Mouse (Mus musculus) neural tube, embryonic 14.5 days (tissue): ENCODE measurements at regions not wholly inside any gene's neighbourhood (a gene's known extent, or its start where the extent isn't known, plus 50 kb on each side); places are given as distances from the start of the nearest gene placed in this dataset.
"Not testable (repeated sequence)": the region's sequence is repeated elsewhere in the genome, so short reads cannot be mapped to it uniquely, and the experiment has no call there.

Experiments
- ATAC-seq: fragments of 200-750 bp; cut with Nextera tagmentation; 2 replicates; pipeline ENCODE4 v1.8.0; 2017; ENCODE audit warnings: low read depth, mild to moderate bottlenecking, moderate TSS enrichment, moderate library complexity
- H3K27ac ChIP-seq: fragments of 300-500 bp; sonication (generic); 2 replicates; pipeline ENCODE4 v1.5.1; 2014; ENCODE audit warnings: low read depth, mild to moderate bottlenecking, control low read depth, low read length, moderate library complexity, mixed read lengths
- H3K27me3 ChIP-seq: fragments of 300-500 bp; sonication (generic); 2 replicates; pipeline ENCODE4 v1.6.1; 2014; ENCODE audit warnings: low read length; ENCODE audit not compliant: control insufficient read depth, insufficient read depth
- H3K36me3 ChIP-seq: fragments of 300-500 bp; sonication (generic); 2 replicates; pipeline ENCODE4 v1.6.1; 2014; ENCODE audit warnings: low read length, mixed read lengths; ENCODE audit not compliant: control insufficient read depth, insufficient read depth
- H3K4me1 ChIP-seq: fragments of 300-500 bp; sonication (generic); 2 replicates; pipeline ENCODE4 v1.6.1; 2014; ENCODE audit warnings: low read length; ENCODE audit not compliant: control insufficient read depth, insufficient read depth
- H3K4me2 ChIP-seq: fragments of 300-500 bp; sonication (generic); 2 replicates; pipeline ENCODE4 v1.6.1; 2014; ENCODE audit warnings: mild to moderate bottlenecking, low read depth, low read length, control low read depth
- H3K4me3 ChIP-seq: fragments of 300-500 bp; sonication (generic); 2 replicates; pipeline ENCODE4 v1.5.1; 2014; ENCODE audit warnings: low read depth, low read length, control low read depth, mixed read lengths
- H3K9ac ChIP-seq: fragments of 300-500 bp; sonication (generic); replicated peaks from 2 replicates; pipeline ENCODE4 v1.6.1; 2014; ENCODE audit warnings: low read depth, mild to moderate bottlenecking, control low read depth, low read length, mixed read lengths
- H3K9me3 ChIP-seq: fragments of 300-500 bp; sonication (generic); 2 replicates; pipeline ENCODE4 v1.6.1; 2016; ENCODE audit warnings: low read length; ENCODE audit not compliant: control insufficient read depth
- WGBS: fragments of 180-500 bp; shearing (Covaris S2); extraction: QIAGEN DNeasy Blood & Tissue Kit; methylation state at CpG from one replicate; pipeline ENCODE4 v1.1.7; 2014; 5-methylcytosine and 5-hydroxymethylcytosine counted together

GRCm38 (mm10) chr3:36387431-36387830 is 88.3 kb downstream of the Anxa5 start:
- H3K4me2 ChIP-seq: no peak overlapping the region
- no peak overlapping the region for H3K27ac ChIP-seq
- ATAC-seq: no peak
- H3K27me3 ChIP-seq: no peaks in the 10 kb centered on the region
- no peak overlapping the region for H3K4me3 ChIP-seq
- 91% methylated on average over 5 of the region's 5 CpGs for WGBS
- H3K9me3 ChIP-seq: no peaks in the 10 kb centered on the region
- H3K9ac ChIP-seq: no peak overlapping the region
- no peaks in the 10 kb centered on the region for H3K4me1 ChIP-seq
- H3K36me3 ChIP-seq: no peaks in the 10 kb centered on the region

DNA sequence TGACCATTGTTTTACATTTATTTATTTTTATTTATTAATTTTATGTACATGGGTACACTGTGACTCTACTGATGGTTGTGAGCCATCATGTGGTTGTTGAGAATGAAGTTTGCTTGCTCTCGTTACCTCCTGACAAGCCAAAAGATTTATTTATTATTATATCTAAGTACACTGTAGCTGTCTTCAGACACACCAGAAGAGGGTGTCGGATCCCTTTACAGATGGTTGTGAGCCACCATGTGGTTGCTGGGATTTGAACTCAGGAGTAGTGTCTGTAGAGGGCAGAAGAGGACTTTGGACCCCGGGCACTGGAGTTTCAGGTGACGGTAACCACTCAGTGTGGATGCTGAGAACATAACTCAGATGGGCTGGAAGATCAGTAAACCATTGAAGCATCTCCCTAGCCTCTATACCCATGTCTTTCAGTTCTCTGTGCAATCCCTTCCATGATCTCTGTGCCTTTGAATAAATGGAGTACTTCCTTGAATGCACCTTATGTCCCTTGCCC is 92.2 kb downstream of the Anxa5 start:
- Histone ChIP-seq H3K36me3 (no peaks in the 10 kb centered on the region), H3K27me3 (no peaks in the 10 kb centered on the region), H3K4me2 (no peak overlapping the region), H3K9me3 (no peaks in the 10 kb centered on the region), H3K4me1 (no peaks in the 10 kb centered on the region), H3K27ac (no peak overlapping the region), H3K4me3 (no peak overlapping the region), H3K9ac (no peak overlapping the region)
- ATAC-seq: no peak
- 90% methylated on average over 4 of the region's 4 CpGs for WGBS

- 86% methylated on average over 5 of the region's 5 CpGs for WGBS
- Histone ChIP-seq H3K4me3 (no peak overlapping the region), H3K27ac (no peak overlapping the region), H3K27me3 (no peaks in the 10 kb centered on the region), H3K36me3 (no peaks in the 10 kb centered on the region), H3K4me2 (no peak overlapping the region), H3K4me1 (no peaks in the 10 kb centered on the region), H3K9me3 (no peaks in the 10 kb centered on the region), H3K9ac (no peak overlapping the region)
- ATAC-seq: no peak
Observed at GRCm38 (mm10) chr3:36381621-36382193, 94.0 kb downstream of the Anxa5 start.

DNA sequence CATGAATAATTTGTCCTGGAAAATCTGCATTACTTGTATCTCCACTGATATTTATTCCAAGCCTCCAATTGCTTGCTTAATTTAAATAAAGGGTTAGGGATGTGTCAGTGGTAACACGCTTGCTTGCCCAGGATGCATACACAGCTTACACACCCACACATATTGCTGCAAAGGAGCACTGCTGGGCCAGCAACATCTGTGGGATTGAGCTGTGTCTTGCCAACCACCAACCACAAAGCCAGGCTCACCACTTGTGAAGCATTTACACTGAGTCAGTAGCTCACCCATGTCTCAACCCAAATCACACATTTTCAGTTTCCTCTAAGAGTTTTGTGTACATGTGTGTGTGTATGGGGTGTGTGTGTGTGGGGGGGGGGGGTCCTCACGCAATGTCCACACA is 100.0 kb downstream of the Anxa5 start:
- no peaks in the 10 kb centered on the region for H3K27me3 ChIP-seq
- H3K27ac ChIP-seq: no peak overlapping the region
- no peaks in the 10 kb centered on the region for H3K4me1 ChIP-seq
- no peak overlapping the region for H3K4me3 ChIP-seq
- no peak for ATAC-seq
- no peaks in the 10 kb centered on the region for H3K9me3 ChIP-seq
- H3K4me2 ChIP-seq: no peak overlapping the region
- 76% methylated on average over 2 of the region's 2 CpGs for WGBS
- H3K9ac ChIP-seq: no peak overlapping the region
- no peaks in the 10 kb centered on the region for H3K36me3 ChIP-seq

- no peaks in the 10 kb centered on the region for H3K36me3 ChIP-seq
- no peaks in the 10 kb centered on the region for H3K27me3 ChIP-seq
- no peak overlapping the region for H3K4me3 ChIP-seq
- 73% methylated on average over 5 of the region's 5 CpGs for whole genome bisulfite sequencing
- H3K9me3 ChIP-seq: no peaks in the 10 kb centered on the region
- no peaks in the 10 kb centered on the region for H3K4me1 ChIP-seq
- H3K27ac ChIP-seq: no peak overlapping the region
- no peak; the same call in 1 of the 2 replicates for ATAC-seq
- no peak overlapping the region for H3K4me2 ChIP-seq
- no peak overlapping the region for H3K9ac ChIP-seq
Observed at GRCm38 (mm10) chr3:36374939-36375338, 100.8 kb downstream of the Anxa5 start.

DNA sequence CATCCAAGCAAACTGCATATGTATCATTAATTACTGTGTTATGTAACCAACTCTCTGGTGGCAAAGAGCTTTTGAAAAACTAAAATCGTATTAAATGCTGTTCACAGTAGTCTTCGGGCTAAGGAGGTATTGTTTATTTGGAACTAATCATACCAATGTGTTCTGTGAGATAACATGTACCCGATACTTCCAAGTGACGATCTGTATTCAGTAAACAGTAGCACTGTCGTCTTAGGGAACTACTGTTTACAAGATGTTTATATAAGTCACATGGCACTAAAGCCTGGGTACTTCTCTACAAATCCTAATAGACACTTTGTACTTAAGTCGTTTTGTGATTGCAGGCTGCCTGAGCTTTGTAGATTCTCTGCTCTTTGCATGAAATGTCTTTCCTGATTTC is 114.8 kb downstream of the Anxa5 start:
- Histone ChIP-seq H3K27me3 (no peaks in the 10 kb centered on the region), H3K36me3 (no peaks in the 10 kb centered on the region), H3K4me2 (no peak overlapping the region), H3K4me1 (no peaks in the 10 kb centered on the region), H3K9ac (no peak overlapping the region), H3K27ac (no peak overlapping the region), H3K9me3 (no peaks in the 10 kb centered on the region), H3K4me3 (no peak overlapping the region)
- no peak for ATAC-seq
- 86% methylated on average over 6 of the region's 6 CpGs for WGBS

DNA sequence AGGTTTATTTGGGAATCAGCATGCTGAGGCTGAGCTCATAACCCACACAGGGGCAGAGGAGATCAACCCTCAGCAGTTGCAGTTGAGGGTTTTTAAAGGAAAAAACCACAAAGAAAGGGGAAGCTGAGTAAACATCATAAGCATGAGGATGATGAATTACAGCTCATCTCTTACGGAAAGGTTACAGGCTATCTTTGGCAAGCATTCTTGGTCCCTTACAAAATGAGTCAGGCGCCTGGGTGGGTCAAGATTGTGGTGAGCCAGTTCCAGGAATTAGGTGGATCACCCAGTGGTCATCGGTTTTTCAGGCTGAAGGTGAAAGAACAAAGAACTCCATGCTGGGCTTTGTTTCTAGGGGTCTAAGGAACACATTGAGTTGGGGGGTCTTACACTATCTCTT is 121.5 kb downstream of the Anxa5 start:
- H3K4me3 ChIP-seq, H3K9me3 ChIP-seq, ATAC-seq, H3K4me2 ChIP-seq, H3K9ac ChIP-seq, H3K27me3 ChIP-seq, H3K27ac ChIP-seq, H3K36me3 ChIP-seq, H3K4me1 ChIP-seq: not testable (repeated sequence)
- 89% methylated on average over 3 of the region's 3 CpGs for WGBS

DNA sequence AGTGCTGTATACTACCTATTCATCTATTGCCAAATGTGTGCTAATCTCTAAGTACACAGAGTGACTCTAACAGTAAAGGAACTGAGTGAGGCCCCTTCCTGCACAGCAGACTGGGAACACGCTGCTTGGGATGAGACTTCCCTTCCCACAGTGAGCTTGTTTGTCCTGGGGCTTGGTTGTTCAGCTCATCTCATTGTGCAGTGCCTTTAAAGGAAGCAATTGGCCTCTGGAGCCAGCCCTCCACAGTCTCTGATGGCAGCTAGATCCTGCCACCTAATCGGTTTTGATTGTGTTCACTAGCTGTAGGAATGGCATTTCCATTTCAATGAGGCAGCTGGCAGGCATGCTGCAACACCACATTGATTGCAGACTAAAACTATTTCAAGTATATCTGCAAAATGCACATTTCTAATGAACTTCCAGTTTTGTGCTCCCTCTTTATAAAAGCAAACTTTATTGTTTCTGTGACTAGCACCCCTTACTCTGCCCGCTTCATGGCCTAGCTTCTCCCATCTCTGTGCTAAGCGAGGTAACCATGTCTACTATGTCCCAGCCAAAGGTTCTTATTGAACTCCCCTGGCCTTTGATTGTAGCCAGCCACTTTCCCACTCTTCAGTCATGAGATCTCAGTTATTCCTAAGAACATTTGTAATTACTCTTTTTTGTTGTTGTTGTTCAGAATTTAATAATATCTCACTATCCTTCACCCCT is 123.5 kb downstream of the Anxa5 start:
- ATAC-seq: peak; percentile 44; the same call in 1 of the 2 replicates
- H3K9ac ChIP-seq: no peak overlapping the region
- 32% methylated on average over 4 of the region's 4 CpGs for WGBS
- no peak overlapping the region for H3K4me3 ChIP-seq
- H3K9me3 ChIP-seq: no peaks in the 10 kb centered on the region
- no peaks in the 10 kb centered on the region for H3K4me1 ChIP-seq
- no peak overlapping the region for H3K4me2 ChIP-seq
- H3K36me3 ChIP-seq: no peaks in the 10 kb centered on the region
- H3K27me3 ChIP-seq: no peaks in the 10 kb centered on the region
- no peak overlapping the region for H3K27ac ChIP-seq

- no peak overlapping the region for H3K27ac ChIP-seq
- no peak overlapping the region for H3K4me3 ChIP-seq
- H3K9me3 ChIP-seq: no peaks in the 10 kb centered on the region
- H3K27me3 ChIP-seq: no peaks in the 10 kb centered on the region
- no peak overlapping the region for H3K4me2 ChIP-seq
- H3K36me3 ChIP-seq: no peaks in the 10 kb centered on the region
- no peak for ATAC-seq
- 73% methylated on average over 4 of the region's 4 CpGs for WGBS
- no peaks in the 10 kb centered on the region for H3K4me1 ChIP-seq
- no peak overlapping the region for H3K9ac ChIP-seq
Observed at GRCm38 (mm10) chr3:36349073-36349472, 126.6 kb downstream of the Anxa5 start.
